Mouse (Mus musculus) thymus, postnatal 25 days (tissue): ENCODE results near the gene Gm14399.
"Not testable (repeated sequence)": the region's sequence is repeated elsewhere in the genome, so short reads cannot be mapped to it uniquely, and the experiment has no call there.

Experiments
- DNase-seq: peaks from one replicate; pipeline ENCODE4 v3.0.0; 2022

Gm14399 gene

DNA sequence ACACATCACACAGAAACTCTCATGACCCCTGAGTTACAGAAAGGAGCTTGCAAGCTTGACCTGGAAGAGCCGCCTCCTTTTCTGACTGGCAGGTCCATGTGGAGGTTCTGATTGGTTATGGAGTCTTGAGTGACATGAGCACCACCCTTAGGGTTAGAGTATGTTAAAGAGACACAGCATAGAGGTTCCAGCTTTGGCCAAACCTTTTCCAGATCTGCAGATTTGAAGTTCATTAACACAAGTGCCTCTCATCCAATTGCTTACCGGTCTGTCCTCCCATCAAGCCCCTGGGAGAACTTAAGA lies at the start of gene Gm14399:
Gene Gm14399, minus strand, starts transcription at position 20 of the 303 bp plus-strand sequence.
- DNase-seq, result not testable (repeated sequence)

DNA sequence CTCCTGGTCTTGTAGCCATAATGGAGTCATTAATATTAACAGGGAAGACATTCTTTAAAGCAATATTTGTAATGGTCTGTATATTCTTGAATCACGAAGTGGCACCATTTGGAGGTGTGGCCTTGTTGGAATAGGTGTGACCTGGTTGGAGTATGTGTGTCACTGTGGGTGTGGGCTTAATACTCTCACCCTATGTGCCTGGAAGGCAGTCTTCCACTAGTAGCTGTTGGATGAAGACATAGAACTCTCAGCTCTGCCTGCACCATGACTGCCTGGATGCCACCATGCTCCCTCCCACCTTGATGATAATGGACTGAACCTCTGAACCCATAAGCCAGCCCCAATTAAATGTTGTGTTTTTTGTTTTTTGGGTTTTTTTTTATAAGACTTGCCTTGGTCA lies 37.2 kb upstream of the Gm14399 start:
- not testable (repeated sequence) for DNase-seq

DNA sequence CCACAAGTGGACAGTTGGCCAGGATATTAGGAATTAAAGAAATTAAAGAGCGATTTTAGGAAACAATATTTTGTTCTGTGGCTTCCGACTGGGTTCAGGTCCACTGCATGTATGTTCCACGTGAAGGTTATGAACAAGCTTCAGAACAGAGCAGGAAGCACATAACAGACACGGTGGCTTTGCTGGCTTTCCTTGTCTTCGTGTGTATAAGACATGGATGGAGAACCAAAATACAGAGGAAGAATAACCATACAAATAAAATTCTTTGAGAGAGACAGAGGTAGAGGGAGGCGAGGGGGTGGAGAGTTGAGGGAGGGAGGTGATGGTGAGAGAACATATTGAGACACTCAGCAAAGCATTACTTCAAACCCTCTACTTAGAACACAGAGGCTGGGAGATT lies 34.5 kb upstream of the Gm14399 start:
- no peak for DNase-seq

DNA sequence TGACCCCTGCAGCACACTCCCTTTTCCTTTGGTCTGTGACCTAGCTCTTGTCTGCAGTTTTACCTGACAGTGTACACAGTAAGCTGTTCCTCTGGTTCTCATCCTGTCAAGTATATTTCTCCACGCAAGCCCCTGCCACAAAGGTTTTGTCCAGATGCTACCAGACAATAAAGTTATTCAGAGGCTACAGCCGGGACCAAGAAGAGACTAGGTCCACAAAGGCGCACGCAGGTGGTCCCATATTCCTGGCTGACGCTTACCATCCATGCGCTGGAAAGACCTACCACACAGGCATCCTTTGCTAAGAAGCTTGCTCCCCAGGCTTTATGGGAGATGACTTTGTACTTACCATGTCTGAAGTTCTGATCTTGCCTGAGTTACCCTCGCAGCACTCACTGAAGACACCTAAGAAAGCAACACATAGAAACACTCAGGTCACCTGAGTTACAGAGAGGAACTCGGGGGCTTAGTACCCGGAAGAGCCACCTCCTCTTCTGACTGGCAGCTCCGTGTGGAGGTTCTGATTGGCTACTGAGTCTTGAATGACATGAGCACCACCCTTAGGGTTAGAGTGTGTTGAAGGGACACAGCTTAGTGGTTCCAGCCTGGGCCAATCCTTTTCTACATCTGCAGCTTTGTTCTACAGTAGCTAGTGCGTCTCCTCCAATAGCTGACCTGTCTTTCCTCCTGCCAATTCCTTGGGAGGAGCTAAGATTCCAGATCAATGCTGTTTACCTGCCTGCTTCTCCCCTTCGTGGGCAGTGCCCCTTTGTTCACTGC lies 33.8 kb upstream of the Gm14399 start, which contains the start of gene Gm14443:
Gene Gm14443, minus strand, starts transcription at position 471 of the 780 bp plus-strand sequence.
- not testable (repeated sequence) for DNase-seq

DNA sequence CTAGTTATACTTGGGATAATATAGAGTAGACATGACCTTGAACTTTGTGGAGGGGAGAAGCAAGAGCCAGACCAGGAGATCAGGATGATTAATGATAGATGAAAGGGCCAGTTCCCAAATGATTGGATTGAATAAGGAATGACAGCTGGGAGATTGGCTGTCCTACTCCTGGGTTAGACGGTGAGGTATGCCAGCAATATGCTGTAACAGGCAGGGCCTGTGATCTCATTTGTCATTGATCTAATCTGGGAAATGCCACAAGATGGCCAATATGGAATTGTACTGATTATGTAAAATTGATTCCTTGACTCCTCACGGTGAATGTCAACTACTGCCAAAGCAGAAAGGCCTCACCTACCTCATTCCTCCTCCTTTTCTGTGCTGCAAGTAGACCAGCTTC lies 32.2 kb upstream of the Gm14399 start:
- DNase-seq, result not testable (repeated sequence)

DNA sequence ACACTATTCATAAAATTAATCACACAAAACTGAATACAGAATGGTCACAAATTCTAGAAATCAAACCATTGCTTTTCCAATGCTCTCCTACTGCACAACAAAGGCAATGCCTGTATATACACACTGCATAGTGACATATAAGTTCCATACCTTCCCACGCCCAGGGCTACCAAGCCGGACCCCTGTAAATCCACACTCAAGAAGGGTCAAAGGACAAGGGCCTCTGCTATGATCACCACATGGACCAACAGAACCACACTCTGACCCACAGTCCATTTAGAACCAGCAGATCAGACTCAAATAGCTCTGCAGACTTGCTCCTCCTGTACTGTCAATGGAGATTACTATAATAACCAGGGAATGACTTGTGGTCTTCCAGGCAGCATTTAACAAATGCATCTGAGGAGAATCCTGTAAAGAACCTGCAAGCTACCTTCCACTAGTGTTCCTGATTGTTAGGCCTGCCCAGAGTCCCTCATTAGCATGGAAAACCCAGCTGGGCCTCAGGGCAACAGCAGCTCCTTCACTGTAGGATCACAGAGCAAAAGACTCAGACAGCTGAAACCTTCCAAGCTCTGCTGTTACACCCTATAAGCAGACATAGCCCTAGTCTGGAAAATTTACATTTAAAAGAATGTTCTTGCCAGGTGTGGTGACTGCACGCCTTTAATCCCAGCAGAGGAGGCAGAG lies 31.2 kb upstream of the Gm14399 start:
- DNase-seq, result not testable (repeated sequence)

DNA sequence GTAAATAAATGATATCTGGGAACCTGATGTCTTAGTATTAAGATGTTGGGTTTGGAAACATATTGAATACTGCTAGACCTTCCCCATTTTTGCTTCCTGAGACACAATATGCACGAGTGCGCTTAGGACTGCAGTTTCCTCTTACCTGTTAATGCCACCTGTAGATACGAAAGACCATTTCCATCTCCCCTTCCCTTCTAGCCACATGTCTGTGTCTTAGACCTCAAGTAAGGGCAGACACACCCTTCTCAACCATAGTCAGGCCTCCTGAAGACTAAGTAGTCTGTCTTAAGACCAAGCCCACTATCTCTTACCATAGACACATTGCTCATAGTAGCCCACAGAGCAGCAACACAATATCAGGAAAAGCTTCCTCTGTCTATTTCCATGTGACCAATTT lies 30.3 kb upstream of the Gm14399 start:
- DNase-seq, result no peak

DNA sequence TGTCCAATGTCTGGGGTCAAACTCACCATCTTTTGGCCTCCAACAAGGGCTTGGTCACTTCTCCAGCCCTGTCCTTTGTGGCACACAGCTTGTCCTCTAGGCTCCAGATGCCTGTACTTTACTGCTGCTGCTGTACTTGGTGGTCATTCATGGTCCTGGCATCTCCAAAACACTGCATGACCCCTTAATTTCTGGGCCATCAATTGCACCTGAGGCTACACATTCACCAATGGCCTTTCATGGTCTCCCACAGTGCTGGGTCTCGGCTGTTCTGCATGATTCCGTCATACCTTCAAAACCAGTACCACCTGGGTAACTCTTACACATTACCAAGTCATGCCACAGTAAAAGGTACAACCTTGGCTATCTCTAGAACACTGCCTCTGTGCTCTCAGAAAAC lies 25.1 kb upstream of the Gm14399 start:
- DNase-seq, result not testable (repeated sequence)

DNA sequence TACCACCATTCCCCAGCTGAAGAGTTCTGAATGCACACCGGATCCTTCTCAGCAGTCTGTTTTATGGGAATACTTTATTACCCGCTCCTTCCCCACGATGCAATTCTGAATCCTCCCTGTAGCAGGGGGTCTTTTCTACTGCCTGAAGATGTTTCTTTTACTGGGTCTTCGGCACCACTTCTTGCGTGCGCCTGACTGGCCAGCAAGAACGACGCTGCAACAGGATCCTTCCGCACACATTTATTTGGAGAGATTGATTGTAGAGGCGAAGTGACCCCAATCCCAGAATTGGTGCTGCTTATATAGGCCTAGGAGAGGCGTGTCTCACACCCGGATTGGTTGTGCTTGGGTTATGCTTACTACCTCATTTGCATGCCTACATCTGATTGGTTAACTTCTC lies 23.3 kb upstream of the Gm14399 start:
- DNase-seq, result not testable (repeated sequence)

DNA sequence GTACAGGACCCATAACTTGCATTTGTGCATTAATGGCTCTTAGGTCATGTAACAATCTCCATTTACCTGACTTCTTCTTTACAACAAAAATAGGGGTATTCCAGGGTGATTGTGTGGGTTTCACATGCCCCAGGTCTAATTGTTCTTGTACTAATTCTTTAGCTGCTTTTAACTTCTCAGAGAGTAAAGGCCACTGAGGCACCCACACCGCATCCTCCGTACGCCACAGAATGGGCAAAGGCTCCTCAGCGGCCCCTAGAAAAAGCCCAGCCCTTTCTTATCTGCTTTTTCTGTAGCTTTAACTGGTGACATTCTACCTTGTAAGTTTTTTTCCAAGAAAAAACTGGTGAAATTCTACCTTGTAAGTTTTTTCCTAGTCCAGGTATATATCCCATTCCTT lies 19.6 kb upstream of the Gm14399 start:
- not testable (repeated sequence) for DNase-seq

DNA sequence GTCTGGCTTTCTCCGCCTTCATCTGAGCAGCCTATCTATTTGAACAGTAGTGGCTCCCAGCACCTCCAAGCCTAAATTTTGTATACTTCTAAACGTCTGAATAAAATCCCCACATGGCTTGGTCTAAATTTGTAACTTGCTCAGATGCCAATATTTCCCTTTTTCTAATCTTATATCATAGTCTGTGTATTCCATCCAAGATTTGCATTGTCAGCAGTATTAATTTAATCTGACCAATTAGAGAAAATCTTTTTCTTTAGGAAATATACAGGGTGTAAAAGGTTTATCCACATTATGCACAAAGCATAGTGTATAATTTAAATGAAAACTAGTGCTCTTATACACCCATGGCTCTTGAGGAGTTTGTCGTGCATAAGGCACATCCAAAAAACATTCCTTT lies 16.8 kb upstream of the Gm14399 start:
- no peak for DNase-seq

DNA sequence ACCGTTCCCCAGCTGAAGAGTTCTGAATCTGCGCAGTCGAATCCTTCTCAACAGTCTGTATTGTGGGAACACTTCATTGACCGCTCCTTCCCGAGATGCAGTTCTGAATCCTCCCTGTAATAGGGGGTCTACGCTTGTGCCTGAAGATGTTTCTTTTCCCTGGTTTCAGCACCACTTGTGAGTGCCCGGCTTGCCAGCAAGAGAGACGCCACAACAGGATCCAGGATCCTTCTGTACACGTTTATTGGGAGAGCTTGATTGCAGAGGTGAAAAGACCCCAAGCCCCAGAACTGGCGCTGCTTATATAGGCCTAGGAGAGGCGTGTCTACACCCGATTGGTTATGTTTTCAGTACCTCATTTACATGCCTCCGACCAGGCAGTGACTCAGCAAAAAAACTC lies 14.9 kb upstream of the Gm14399 start:
- DNase-seq, result no peak

DNA sequence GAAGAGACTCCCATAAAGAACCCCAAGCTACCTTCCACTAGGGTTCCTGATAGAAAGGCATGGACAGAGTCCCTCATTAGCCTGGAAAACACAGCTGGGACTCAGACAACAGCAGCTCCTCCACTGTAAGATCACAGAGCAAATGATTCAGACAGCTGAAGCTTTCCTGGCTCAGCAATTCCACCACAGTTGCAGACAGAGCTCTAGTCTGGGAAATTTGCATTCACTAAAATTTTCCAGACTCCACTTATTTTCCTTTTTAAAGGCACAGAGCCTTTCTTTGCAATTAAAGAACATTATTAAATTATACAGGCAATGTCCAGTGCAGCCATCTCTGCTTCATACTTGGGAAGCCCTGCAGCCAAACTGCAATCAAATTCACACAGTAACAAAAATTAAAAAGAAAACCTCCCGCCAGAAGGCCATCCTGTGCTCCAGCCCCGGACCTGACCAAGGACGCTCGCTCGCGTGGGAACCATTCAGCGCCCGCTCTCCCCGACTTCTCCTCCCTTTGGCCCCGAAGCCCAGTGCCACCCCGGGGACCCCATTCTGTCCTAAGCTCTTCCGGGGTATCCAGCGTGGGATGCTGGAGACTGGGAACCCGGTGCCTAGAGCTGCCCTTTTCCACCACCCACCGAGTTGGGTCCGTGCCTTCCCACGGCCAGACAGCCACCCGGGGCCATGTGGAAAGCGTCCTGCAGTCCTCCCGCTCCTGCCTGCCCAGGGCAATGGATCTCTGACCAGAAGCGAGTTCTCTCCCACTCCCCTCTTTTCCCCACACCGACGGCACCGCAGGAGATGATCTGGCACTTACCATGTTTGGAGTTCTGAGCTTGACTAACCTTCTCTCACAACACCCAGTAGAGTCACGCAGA lies 457 bp downstream of the Gm14399 start:
- peak; percentile 10 for DNase-seq

DNA sequence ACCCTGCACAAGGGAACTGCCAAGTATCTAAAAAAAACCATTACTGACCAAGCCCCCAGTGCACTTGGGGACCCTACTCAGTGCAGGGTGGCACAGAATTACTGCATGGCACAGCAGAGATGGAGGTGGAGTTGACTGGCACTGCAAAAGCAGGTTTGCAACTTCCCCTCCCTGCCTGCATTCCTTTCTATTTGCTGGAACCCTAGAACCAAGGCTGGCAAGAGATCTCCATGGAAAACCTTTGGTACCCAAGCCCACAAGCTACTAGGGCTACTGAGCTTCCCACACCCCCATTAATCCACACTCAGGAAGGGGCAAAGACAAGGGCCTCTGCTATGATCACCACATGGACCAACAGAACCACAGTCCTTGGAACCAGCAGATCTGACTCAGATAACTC lies 1.2 kb downstream of the Gm14399 start:
- not testable (repeated sequence) for DNase-seq
